Mouse (Mus musculus) lung, postnatal 0 days (tissue): Measurements from ENCODE around the gene Nploc4.

ENCODE experiments used
- CTCF ChIP-seq: IDR thresholded peaks from 2 replicates; pipeline ENCODE4 v1.5.1; 2016; ENCODE audit warnings: antibody characterized with exemption, mild to moderate bottlenecking
- EP300 ChIP-seq: IDR thresholded peaks from 2 replicates; pipeline ENCODE4 v1.6.1; 2016; ENCODE audit warnings: antibody characterized with exemption, mild to moderate bottlenecking, control low read depth

DNA sequence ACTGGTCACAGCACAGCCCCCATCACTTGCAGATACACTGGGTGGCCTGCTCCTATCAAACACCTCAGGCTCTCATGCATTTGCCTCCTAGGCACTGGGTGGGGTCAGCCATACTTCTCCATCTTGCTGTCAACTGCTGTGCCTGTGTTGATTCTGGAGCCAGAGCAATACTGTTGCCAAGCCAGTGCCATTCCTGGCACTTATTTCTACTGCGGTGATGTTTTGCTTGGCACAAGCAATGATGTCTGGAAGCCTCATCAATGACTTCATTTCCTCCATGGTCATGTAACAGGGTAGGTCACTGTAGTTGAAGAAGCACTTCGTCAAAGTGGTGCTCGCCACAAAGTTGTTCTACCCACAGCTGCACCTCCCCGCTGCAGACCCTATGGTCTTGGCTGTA is 28.0 kb upstream of the Nploc4 start:
- TF ChIP-seq CTCF: no peak
- no peak for TF ChIP-seq EP300
